Mouse (Mus musculus) CD4-positive helper T cell, adult 2 months (primary cell): ENCODE measurements around the gene Angel1.
A peak's percentile ranks its signal among the peaks of the same experiment; 100 is the strongest.

ENCODE experiments used
- DNase-seq: peaks from one replicate; pipeline ENCODE4 v3.0.0-alpha.2; 2012; ENCODE audit warnings: low read depth, missing footprints, low spot score

Angel1 gene

DNA sequence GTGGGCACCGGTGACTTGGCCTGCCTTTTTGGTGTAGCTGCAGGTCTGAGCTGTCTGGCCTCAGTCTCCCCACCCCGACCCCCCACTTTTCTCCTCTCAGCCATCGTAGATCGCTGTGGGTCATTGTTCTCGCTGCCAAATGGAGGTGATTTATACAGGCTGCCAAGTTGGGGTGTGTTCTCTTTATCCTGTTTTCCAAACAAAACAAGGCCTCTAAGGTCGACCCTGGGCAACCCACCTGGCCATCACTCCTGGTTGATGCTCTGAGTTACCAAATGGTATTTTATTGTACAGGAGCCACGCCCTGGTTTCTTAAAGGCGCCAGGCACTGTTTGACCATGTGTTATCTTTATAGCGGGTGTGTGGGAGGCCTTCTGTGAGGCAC lies 46.7 kb downstream of the Angel1 start:
- DNase-seq = no peak

DNA sequence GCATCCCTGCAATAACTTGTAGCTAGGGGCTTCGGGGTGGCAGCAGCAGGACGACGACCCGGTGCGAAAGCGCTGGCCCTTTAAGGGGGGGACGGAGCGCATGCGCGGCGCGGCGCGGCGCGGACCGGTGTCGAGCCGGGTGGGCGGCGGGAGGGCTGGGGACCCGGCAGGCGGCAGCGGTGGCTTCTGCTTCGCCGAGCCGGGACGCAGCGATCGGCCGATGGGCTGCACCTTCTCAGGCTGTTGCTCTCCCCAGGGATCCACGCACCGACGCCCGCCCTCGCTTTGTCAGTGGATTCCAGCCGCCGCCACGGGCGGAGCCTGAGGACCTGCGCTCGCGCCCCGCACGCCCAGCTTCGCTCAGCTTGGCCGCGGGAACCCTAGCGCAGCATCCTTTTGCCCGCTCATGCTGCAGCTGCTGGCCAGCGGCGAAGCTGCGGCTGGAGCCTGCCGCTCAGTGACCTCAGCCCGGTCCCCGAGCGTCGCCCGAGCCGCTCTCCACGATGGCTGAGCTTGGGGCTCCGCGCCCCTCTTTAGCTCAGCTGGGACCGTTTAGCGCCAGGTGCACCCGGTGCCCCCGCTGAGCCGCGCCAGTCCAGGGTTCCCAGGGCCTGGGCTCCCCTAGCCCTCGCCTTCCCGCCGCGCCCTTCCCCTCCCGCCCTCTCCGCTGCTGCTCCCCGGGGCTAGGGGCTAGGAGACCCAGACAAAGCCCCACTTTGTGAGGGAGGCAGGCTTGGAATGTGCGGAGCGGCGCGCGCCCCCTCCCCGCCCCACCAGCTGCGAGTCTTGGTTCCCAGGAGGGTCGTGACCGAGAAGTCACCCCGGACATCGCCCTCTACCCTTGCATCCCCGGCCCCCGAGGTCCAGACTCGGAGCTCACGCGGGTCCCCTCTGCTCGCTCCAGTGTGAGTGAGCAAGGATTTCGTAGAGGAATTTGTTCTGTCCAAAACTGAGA lies 47.4 kb downstream of the Angel1 start, which contains the start of gene Vash1:
Vash1 (plus strand) TSS at position 110 of the 955 bp plus-strand sequence.
- peak; percentile 42 for DNase-seq

DNA sequence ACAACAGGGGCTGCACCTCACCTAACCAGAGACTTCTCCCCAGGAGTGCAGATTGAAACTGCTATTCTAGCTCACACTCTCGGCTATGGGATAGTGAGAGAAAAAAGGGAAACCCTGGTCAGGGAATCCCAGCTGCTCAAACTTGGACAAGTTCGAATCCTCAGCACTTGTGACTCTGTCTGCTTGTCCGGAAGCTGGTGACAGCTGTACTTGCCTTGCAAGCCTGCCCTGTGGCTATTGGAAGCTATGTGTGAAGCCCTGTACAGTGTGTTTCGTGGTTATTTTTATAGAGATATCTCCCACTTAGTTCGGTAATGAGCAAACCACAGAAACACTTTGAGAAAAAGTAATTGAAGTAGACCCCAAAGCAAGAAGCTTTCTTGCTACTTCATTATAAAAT lies 53.8 kb downstream of the Angel1 start:
- no peak for DNase-seq

DNA sequence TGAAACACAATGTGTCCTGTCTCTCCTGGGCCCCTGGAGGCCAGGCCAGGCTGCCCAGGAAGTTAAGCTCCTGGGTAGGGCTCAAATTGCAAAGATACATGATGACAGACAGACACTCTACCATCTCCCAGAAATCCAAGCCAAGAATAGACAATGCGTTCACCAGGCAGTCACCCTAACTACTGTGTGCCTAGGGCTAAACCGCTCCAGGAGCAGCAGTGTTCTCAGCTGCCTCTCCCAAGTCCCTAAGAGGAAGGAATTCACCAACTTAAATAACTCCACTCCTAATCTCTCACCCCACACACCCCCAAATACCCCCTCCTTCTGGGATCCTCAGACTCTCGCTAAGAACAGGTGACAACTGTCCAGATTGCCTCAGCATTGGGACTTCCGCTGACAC lies 54.2 kb downstream of the Angel1 start:
- no peak for DNase-seq

DNA sequence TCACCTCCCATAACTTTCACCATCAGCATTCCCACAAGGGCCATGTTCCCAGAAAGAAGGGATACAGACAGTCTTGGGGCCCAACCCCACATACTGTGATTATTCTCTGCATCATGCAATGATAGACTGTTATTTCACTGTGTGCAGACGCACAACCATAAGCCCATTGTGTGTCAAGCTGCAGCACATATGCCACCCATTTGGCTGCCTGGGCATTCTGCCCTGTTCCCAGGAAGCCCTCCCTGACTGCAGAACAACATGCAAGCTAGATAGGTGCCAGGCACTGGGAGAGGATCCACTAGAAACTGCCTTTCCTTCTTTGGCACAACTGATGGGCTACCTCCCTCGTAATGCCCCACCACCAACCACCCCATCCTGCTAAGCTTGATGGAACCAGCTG lies 57.9 kb downstream of the Angel1 start:
- DNase-seq = no peak

DNA sequence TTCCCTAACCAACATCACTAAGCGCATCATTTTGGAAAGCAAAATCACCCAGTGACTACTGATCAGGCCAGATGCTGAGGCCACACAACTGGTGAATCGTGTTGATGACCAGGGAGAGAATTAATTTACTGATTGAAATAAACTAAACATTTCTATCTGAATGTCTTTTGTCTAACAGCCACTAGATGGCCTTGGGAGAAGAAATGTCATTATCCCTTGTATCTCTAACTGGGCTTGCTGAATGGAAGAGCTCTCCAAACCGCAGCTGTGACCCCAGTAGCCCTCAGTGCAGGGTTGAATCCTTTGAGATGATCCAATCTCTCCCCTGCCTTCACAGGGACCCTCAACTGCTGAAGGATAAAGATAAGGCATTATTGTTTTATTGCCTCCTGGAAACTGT lies 60.6 kb downstream of the Angel1 start:
- no peak for DNase-seq

DNA sequence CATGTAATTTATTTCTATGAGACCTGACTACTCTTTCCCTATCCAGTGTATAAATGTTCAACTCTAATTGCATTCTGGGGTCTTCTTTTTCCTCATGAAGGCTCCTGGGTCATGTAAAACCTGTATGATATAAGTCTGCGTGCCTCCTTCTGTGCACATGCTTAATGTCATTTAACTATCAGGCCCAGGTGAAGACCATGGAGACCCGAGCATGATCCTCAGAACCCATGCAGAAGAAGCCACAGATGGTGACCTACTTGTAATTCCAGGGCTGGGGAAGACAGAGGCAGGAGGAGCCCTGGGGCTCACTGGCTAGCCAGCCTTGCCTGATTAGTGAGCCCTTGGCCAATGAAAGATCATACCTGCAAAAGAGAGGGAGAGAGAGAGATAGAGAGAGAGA lies 65.8 kb downstream of the Angel1 start:
- no peak for DNase-seq

DNA sequence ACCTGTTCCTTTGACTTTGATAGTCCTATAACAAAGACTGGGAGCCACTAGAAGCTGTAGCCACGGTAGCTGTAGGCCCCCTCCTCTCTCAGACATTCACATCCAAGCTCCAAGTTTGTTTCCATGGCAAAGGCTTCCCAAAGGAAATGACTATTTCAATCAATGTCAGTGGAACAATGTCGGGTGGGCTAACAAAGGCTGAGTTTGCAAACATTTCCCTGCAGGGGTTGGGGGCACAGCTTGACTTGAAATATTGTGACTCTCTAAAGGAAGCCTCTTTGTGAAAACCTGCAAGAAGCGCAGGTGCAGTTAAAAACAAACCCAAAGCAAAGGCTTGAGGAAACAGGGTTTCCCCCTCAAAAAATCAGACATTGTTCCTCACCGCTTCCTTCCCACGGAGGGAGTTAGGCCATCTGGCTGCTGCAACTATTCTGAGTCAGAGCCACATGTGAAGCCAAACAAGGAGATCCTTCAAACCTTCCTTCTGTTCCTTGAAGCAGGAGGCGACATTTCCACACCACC lies 66.8 kb downstream of the Angel1 start:
- no peak for DNase-seq

DNA sequence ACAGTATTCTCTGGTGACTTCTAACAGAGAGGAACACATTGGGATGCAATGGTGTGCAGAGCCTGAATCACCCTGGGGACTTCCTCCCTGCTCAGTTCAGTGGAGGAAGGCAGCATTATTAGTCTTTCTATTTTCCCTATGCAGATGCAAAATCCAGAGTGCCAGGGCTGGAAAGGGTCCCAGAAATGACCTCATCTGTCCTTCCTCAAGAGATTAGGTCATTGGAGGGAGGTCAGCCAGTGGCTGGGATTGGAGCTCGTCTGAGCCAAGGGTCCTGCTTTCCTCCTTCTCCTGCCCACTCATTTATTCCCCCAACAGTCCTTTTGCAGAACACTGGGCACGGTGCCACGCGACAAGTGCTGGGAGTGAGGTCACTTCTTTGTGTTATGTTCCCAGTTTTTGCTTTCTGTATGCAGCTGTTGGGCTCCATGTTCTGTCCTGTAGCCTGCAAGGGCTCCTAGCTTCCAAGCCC lies 73.7 kb downstream of the Angel1 start:
- no peak for DNase-seq

DNA sequence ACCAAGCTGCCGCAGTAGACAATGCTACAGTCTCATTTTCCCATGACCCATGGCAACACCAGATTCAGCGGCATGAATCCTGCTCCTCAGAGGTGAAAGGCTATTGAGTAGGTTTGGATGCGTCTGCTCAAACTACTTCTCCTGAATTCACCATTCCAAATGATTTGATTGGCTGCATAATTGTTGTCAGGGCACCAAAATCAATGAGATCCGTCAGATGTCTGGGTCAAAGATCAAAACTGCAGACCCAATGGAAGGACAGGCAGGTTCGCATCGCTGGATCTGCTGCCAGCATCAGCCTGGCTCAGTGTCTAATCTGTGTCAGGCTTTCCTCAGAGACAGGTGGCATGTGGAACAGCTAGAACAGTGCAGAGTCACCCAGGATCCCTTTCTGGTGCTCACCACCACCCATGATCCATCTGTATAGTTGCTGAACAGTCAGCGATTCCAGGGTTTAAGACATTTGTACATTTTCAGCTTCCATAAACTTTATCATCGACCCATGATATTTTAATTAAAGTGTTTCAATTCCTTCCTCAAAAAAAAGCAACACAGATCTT lies 74.9 kb downstream of the Angel1 start:
- DNase-seq = no peak
